In genomic region chr5:118039241-118039668, GRCm38 (mm10) we compare ENCODE assay signal across 19 mouse cellular contexts. TPM values are rescaled to one million over a fixed set of nuclear protein-coding genes. Genes with fewer than 3 reads are reported as not detected.
A peak's percentile ranks its signal among the peaks of the same experiment; 100 is the strongest.
DNase-seq lines count a peak whose midpoint lies in the region; ATAC-seq and TF ChIP-seq lines count a peak whose summit lies in the region.
"Had no signal": no experiment of that assay in that cellular context is flagged by ENCODE, and none has a peak within 500 bp of the region (broad histone marks: within the 10 kb centered on the region; RNA-seq: fewer than 3 reads in every experiment).

No protein-coding gene starts in this region.

- ATAC-seq in forebrain, embryonic 11.5 days (replicated peaks; ENCODE audit: low FRiP score) = no peak
- ATAC-seq in midbrain, embryonic 14.5 days (ENCODE audit: low FRiP score, low TSS enrichment) = no peak
- ATAC-seq in forebrain, embryonic 14.5 days = no peak
- no peak for ATAC-seq in stomach, postnatal 0 days (ENCODE audit: low FRiP score, low TSS enrichment)
- ATAC-seq: intestine, postnatal 0 days had no signal

- no peaks in the 10 kb centered on the region for H3K36me3 ChIP-seq in forebrain, embryonic 10.5 days (replicated peaks)
- no peaks in the 10 kb centered on the region for H3K36me3 ChIP-seq in forebrain, embryonic 11.5 days (ENCODE audit: control insufficient read depth, insufficient read depth, low read length)
- no peaks in the 10 kb centered on the region for H3K36me3 ChIP-seq in midbrain, embryonic 14.5 days (ENCODE audit: control insufficient read depth, insufficient read depth, low read length)
- no peaks in the 10 kb centered on the region for H3K36me3 ChIP-seq in midbrain, embryonic 10.5 days
- H3K36me3 ChIP-seq in forebrain, embryonic 14.5 days (ENCODE audit: control insufficient read depth, insufficient read depth, low read length) = no peaks in the 10 kb centered on the region
- no peaks in the 10 kb centered on the region for H3K36me3 ChIP-seq in stomach, postnatal 0 days (ENCODE audit: control insufficient read depth, insufficient read depth, low read length)
- H3K36me3 ChIP-seq: limb, embryonic 10.5 days; liver, embryonic 13.5 days had no signal

- H3K27me3 ChIP-seq in forebrain, embryonic 10.5 days (ENCODE audit: poor library complexity, severe bottlenecking) = peaks cover 20% of the 10 kb centered on the region
- H3K27me3 ChIP-seq in forebrain, embryonic 11.5 days (ENCODE audit: control insufficient read depth, insufficient read depth, low read length) = no peaks in the 10 kb centered on the region
- no peaks in the 10 kb centered on the region for H3K27me3 ChIP-seq in midbrain, embryonic 14.5 days (ENCODE audit: control insufficient read depth, insufficient read depth, low read length)
- H3K27me3 ChIP-seq in midbrain, embryonic 10.5 days (ENCODE audit: low read depth, poor library complexity, severe bottlenecking) = peaks cover 22% of the 10 kb centered on the region; the same call in 1 of the 2 replicates
- H3K27me3 ChIP-seq in forebrain, embryonic 14.5 days (replicated peaks; ENCODE audit: control insufficient read depth, insufficient read depth, low read length) = no peaks in the 10 kb centered on the region
- no peaks in the 10 kb centered on the region for H3K27me3 ChIP-seq in stomach, postnatal 0 days (ENCODE audit: control insufficient read depth, insufficient read depth, low read length)

- H3K27ac ChIP-seq in forebrain, embryonic 10.5 days = peak overlapping the region; percentile 40; the same call in 1 of the 2 replicates
- H3K27ac ChIP-seq in forebrain, embryonic 11.5 days (ENCODE audit: low read depth, low read length) = no peak overlapping the region
- H3K27ac ChIP-seq in midbrain, embryonic 14.5 days (replicated peaks; ENCODE audit: low read depth, low read length) = 0 out of 2 replicates have a peak overlapping the region, but pooled peaks have one; percentile 26
- H3K27ac ChIP-seq in midbrain, embryonic 10.5 days (replicated peaks) = no peak overlapping the region
- H3K27ac ChIP-seq in forebrain, embryonic 14.5 days (ENCODE audit: low read depth, low read length) = no peak overlapping the region
- H3K27ac ChIP-seq in stomach, postnatal 0 days (replicated peaks) = no peak overlapping the region
- H3K27ac ChIP-seq: hindbrain, embryonic 14.5 days; limb, embryonic 10.5 days; liver, embryonic 13.5 days had no signal

- H3K9ac ChIP-seq in forebrain, embryonic 11.5 days (ENCODE audit: low read length) = no peak overlapping the region
- H3K9ac ChIP-seq in midbrain, embryonic 14.5 days (replicated peaks; ENCODE audit: low read length) = no peak overlapping the region
- no peak overlapping the region for H3K9ac ChIP-seq in forebrain, embryonic 14.5 days (ENCODE audit: low read length)
- peak overlapping the region; percentile 35; the same call in 1 of the 2 replicates for H3K9ac ChIP-seq in stomach, postnatal 0 days (ENCODE audit: low read length)
- H3K9ac ChIP-seq: hindbrain, embryonic 14.5 days; liver, embryonic 13.5 days had no signal

- no peak for DNase-seq in forebrain, embryonic 10.5 days (ENCODE audit: extremely low spot score, low spot score)
- no peak for DNase-seq in forebrain, embryonic 11.5 days (ENCODE audit: low spot score)
- DNase-seq in midbrain, embryonic 14.5 days = peak; percentile 12
- no peak for DNase-seq in midbrain, embryonic 10.5 days (ENCODE audit: low spot score)
- peak; percentile 52 for DNase-seq in forebrain, embryonic 14.5 days (ENCODE audit: low spot score)
- no peak for DNase-seq in stomach, postnatal 0 days (ENCODE audit: low spot score)
- no peak for DNase-seq in gastrocnemius, postnatal 25 days
- no peak for DNase-seq in thymus, adult 18-20 months
- DNase-seq: adrenal gland, postnatal 10 days; heart, adult 18-20 months; layer of hippocampus, postnatal 36 days; liver, embryonic 13.5 days; lung, postnatal 10 days; right cerebral cortex, postnatal 4 days had no signal

- no peaks in the 10 kb centered on the region; the same call in 1 of the 2 replicates for H3K9me3 ChIP-seq in forebrain, embryonic 10.5 days
- H3K9me3 ChIP-seq in forebrain, embryonic 11.5 days (ENCODE audit: control insufficient read depth, low read length) = no peaks in the 10 kb centered on the region
- no peaks in the 10 kb centered on the region for H3K9me3 ChIP-seq in midbrain, embryonic 14.5 days (ENCODE audit: control insufficient read depth, low read length)
- peaks cover 4% of the 10 kb centered on the region; the same call in 1 of the 2 replicates for H3K9me3 ChIP-seq in midbrain, embryonic 10.5 days (replicated peaks)
- no peaks in the 10 kb centered on the region; the same call in 1 of the 2 replicates for H3K9me3 ChIP-seq in forebrain, embryonic 14.5 days (replicated peaks; ENCODE audit: control insufficient read depth, low read length)
- H3K9me3 ChIP-seq in stomach, postnatal 0 days (ENCODE audit: control insufficient read depth, low read length) = no peaks in the 10 kb centered on the region
- H3K9me3 ChIP-seq: liver, embryonic 13.5 days had no signal

- H3K4me1 ChIP-seq in forebrain, embryonic 10.5 days = peaks cover 24% of the 10 kb centered on the region
- H3K4me1 ChIP-seq in forebrain, embryonic 11.5 days (replicated peaks; ENCODE audit: control insufficient read depth, insufficient read depth, low read length) = peaks cover 4% of the 10 kb centered on the region; the same call in 1 of the 2 replicates
- H3K4me1 ChIP-seq in midbrain, embryonic 14.5 days (ENCODE audit: control insufficient read depth, insufficient read depth, low read length) = peaks cover 11% of the 10 kb centered on the region; the same call in 1 of the 2 replicates
- H3K4me1 ChIP-seq in midbrain, embryonic 10.5 days = peaks cover 26% of the 10 kb centered on the region
- peaks cover 21% of the 10 kb centered on the region for H3K4me1 ChIP-seq in forebrain, embryonic 14.5 days (ENCODE audit: control insufficient read depth, insufficient read depth, low read length)
- H3K4me1 ChIP-seq in stomach, postnatal 0 days (replicated peaks; ENCODE audit: control insufficient read depth, insufficient read depth) = no peaks in the 10 kb centered on the region

- 31% methylated on average over 12 of the region's 12 CpGs for WGBS in forebrain, embryonic 10.5 days
- WGBS in forebrain, embryonic 11.5 days = 27% methylated on average over 12 of the region's 12 CpGs
- WGBS in midbrain, embryonic 14.5 days = 26% methylated on average over 12 of the region's 12 CpGs
- 30% methylated on average over 12 of the region's 12 CpGs for WGBS in midbrain, embryonic 10.5 days
- WGBS in forebrain, embryonic 14.5 days = 17% methylated on average over 12 of the region's 12 CpGs
- whole genome bisulfite sequencing in stomach, postnatal 0 days = 34% methylated on average over 12 of the region's 12 CpGs

- H3K4me2 ChIP-seq in forebrain, embryonic 11.5 days (ENCODE audit: low read depth, low read length, severe bottlenecking) = no peak overlapping the region
- H3K4me2 ChIP-seq in midbrain, embryonic 14.5 days (ENCODE audit: low read length) = no peak overlapping the region
- H3K4me2 ChIP-seq in forebrain, embryonic 14.5 days (ENCODE audit: low read length) = no peak overlapping the region
- no peak overlapping the region for H3K4me2 ChIP-seq in stomach, postnatal 0 days (replicated peaks; ENCODE audit: low read depth)
- H3K4me2 ChIP-seq: hindbrain, embryonic 14.5 days; liver, embryonic 13.5 days had no signal

- no peak for TF ChIP-seq EP300 in stomach, postnatal 0 days (optimal IDR thresholded peaks at IDR 0.05)

- no peak overlapping the region for H3K4me3 ChIP-seq in forebrain, embryonic 10.5 days
- H3K4me3 ChIP-seq in forebrain, embryonic 11.5 days (ENCODE audit: low read depth, low read length) = no peak overlapping the region
- H3K4me3 ChIP-seq in midbrain, embryonic 14.5 days (replicated peaks; ENCODE audit: low read depth, low read length) = no peak overlapping the region
- no peak overlapping the region for H3K4me3 ChIP-seq in midbrain, embryonic 10.5 days
- H3K4me3 ChIP-seq in forebrain, embryonic 14.5 days (ENCODE audit: low read depth, low read length) = no peak overlapping the region
- H3K4me3 ChIP-seq in stomach, postnatal 0 days (ENCODE audit: low read depth, low read length) = no peak overlapping the region
- H3K4me3 ChIP-seq: erythroblast, embryonic 14.5 days; limb, embryonic 10.5 days; liver, embryonic 13.5 days had no signal

- TF ChIP-seq CTCF in stomach, postnatal 0 days (IDR thresholded peaks at IDR 0.05; ENCODE audit: low read depth) = no peak

RNA-seq across cellular contexts. Expression of gene Tesc, which starts 11.7 kb away (rescaled TPM):
- polyA plus RNA-seq in forebrain, embryonic 10.5 days (2016; fragmentation: Nextera tagmentation; extraction: Ambion mirVana) = 0.52 and 0.92 TPM in 2 replicates
- 0.91 and 1.8 TPM in 2 replicates for polyA plus RNA-seq in forebrain, embryonic 11.5 days (2014; fragmentation: Nextera tagmentation; extraction: Ambion mirVana)
- 4.4 and 4.9 TPM in 2 replicates for polyA plus RNA-seq in midbrain, embryonic 14.5 days (2014; fragmentation: Nextera tagmentation; extraction: Ambion mirVana)
- polyA plus RNA-seq in midbrain, embryonic 10.5 days (2016; fragmentation: Nextera tagmentation; extraction: Ambion mirVana) = 0.82 and 0.90 TPM in 2 replicates
- 8.0 and 10.0 TPM in 2 replicates for polyA plus RNA-seq in forebrain, embryonic 14.5 days (2014; fragmentation: Nextera tagmentation; extraction: Ambion mirVana)
- 112 and 116 TPM in 2 replicates for polyA plus RNA-seq in stomach, postnatal 0 days (2015; fragmentation: Nextera tagmentation; extraction: Ambion mirVana)
- total RNA-seq in gastrocnemius, postnatal 25 days (2021) = 1 to 10 TPM in 1 of 2 experiments, under 1 TPM in 1; 0.28 to 1.0 TPM
- total RNA-seq: common myeloid progenitor, adult 5-6 weeks had no signal

Comparison
In these comparisons a context has a peak if more than half of its experiments do, and no peak if none do; other contexts are left out.
1. DNase-seq: peak in midbrain, embryonic 14.5 days (single experiment) and forebrain, embryonic 14.5 days (single experiment); none in forebrain, embryonic 10.5 days (single experiment), forebrain, embryonic 11.5 days (single experiment), midbrain, embryonic 10.5 days (single experiment), stomach, postnatal 0 days (single experiment), gastrocnemius, postnatal 25 days (single experiment) and thymus, adult 18-20 months (0 of 2).
2. H3K27ac ChIP-seq: peak in forebrain, embryonic 10.5 days (single experiment) and midbrain, embryonic 14.5 days (single experiment); none in forebrain, embryonic 11.5 days (single experiment), midbrain, embryonic 10.5 days (single experiment), forebrain, embryonic 14.5 days (single experiment) and stomach, postnatal 0 days (single experiment).
3. RNA of gene Tesc, which starts 11.7 kb away (polyA plus RNA-seq): 112 to 116 TPM in stomach, postnatal 0 days; 8.0 to 10.0 TPM in forebrain, embryonic 14.5 days, 4.4 to 4.9 TPM in midbrain, embryonic 14.5 days, 0.91 to 1.8 TPM in forebrain, embryonic 11.5 days, 0.82 to 0.90 TPM in midbrain, embryonic 10.5 days and 0.52 to 0.92 TPM in forebrain, embryonic 10.5 days; every median in the first group is over 10 times any median in the second.